Mouse (Mus musculus): ENCODE data around the gene Myo10. TPM values are rescaled to one million over a fixed set of nuclear protein-coding genes. Genes with fewer than 3 reads are reported as not detected.

Myo10 gene
- polyA plus RNA-seq, 1 experiment from 2014 or later = 42.5 TPM

DNA sequence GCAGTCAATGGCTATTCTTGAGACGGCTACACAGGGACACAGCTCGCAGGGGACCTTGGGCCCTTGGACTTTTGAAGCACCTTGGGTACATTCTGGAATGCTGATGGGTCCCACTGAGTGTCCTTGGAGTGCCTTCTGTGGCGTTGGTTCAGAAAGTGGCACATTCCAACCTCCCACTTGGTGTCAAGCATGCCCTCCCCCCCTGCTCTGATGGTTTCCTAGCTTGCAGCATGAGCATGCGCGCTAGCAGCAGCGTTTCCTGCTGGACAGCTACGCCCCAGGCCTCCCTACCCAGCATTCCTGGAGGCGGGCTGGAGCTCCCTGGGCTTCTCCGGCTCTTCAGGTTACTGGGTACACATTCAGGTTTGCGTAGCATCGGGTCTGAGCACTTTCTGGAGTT lies 228.2 kb downstream of the Myo10 start:
- Histone ChIP-seq H3K9ac (replicated peaks) (no peak overlapping the region), H3K36me3 (no peaks in the 10 kb centered on the region), H3K9me3 (no peaks in the 10 kb centered on the region), H3K27ac (no peak overlapping the region), H3K4me2 (no peak overlapping the region), H3K4me1 (replicated peaks) (peaks cover 14% of the 10 kb centered on the region), H3K4me3 (replicated peaks) (no peak overlapping the region), H3K27me3 (no peaks in the 10 kb centered on the region)
- 71% methylated on average over 11 of the region's 11 CpGs for whole genome bisulfite sequencing
- ATAC-seq (ENCODE audit: insufficient number of reproducible peaks, insufficient read depth, low FRiP score, low TSS enrichment, low read depth) = no peak

DNA sequence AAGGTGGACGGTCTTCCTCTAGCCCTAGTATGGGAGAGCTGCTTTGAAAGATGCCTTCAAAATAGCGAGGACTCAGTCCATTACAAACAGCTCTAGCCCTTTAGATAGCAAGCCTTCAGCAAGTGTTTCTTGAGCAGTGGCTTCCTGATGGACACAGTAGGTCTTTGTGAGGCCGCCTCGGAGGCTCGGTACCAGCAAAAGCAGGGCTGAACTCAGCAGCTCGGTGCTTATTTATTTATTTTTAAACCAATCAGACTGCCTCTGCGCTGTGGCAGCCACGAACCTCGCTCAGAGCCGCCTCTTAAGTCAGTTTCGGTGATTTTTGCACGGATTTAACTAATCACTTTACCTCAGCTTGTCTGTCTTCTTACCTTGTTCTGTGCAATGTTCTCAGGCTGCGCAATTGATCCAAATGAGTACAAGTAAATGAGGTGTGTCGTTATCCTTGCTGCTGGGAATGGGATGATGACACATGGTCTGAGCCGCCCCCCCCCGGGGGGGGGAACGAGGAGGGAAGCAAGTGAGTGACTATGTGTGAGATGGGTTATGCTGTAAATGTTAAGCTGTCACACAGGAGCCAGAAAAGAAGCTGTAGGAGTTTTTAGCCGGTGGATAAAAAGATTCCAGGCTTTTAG lies 232.1 kb downstream of the Myo10 start:
- Histone ChIP-seq H3K9me3 (no peaks in the 10 kb centered on the region), H3K4me3 (replicated peaks) (no peak overlapping the region), H3K27ac (no peak overlapping the region), H3K4me1 (replicated peaks) (peaks cover 19% of the 10 kb centered on the region), H3K4me2 (no peak overlapping the region), H3K36me3 (no peaks in the 10 kb centered on the region), H3K9ac (replicated peaks) (no peak overlapping the region), H3K27me3 (no peaks in the 10 kb centered on the region)
- 65% methylated on average over 18 of the region's 18 CpGs for WGBS
- ATAC-seq (ENCODE audit: insufficient number of reproducible peaks, insufficient read depth, low FRiP score, low TSS enrichment, low read depth) = no peak

DNA sequence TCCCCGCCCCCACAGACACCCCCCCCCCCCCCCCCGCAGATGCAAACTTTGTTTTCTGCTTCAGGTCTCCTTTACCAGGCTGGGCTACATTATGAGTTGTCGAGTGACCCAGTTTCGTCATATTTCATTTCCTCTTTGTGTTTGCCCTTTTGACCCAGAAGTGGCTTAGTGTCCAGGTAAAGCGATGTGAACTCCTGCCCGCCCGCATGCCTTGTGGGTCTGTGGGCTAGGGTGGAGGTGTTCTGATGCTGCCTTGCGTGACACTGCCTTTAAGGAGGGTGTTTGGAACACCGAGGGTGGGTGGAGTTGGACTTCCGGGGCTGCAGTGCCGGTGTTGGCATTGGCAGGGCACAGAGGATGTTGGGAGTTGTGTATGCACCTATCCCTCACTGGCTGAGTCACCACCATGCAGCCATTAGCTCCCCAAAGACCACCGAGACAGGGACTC lies 236.3 kb downstream of the Myo10 start:
- Histone ChIP-seq H3K4me3 (replicated peaks) (no peak overlapping the region), H3K4me2 (no peak overlapping the region), H3K9me3 (no peaks in the 10 kb centered on the region), H3K4me1 (replicated peaks) (peaks cover 19% of the 10 kb centered on the region), H3K9ac (replicated peaks) (no peak overlapping the region), H3K27ac (no peak overlapping the region), H3K36me3 (no peaks in the 10 kb centered on the region), H3K27me3 (no peaks in the 10 kb centered on the region)
- WGBS = 62% methylated on average over 10 of the region's 12 CpGs
- ATAC-seq (ENCODE audit: insufficient number of reproducible peaks, insufficient read depth, low FRiP score, low TSS enrichment, low read depth) = no peak

DNA sequence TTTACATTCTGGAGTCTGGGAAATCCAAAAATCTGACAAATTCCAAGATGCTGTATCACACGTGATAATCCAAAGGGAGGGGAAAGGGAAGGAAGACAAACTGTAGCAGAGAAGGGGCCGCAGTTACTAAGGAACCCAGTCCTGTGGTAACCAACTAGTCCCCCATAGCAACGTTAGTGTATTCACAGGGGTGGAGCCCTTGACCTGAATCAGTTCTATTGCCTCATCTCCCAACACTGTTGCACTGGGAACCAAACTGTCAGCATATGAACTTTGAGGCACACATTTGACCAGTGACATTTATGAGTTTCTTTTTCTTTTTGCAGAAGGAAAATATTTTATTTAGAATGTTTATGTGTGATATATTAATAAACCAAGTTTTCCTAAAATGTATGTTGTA lies 237.1 kb downstream of the Myo10 start:
- no peak overlapping the region for H3K4me3 ChIP-seq (replicated peaks)
- no peak overlapping the region for H3K27ac ChIP-seq
- peaks cover 13% of the 10 kb centered on the region for H3K4me1 ChIP-seq (replicated peaks)
- H3K36me3 ChIP-seq = no peaks in the 10 kb centered on the region
- no peaks in the 10 kb centered on the region for H3K27me3 ChIP-seq
- H3K9me3 ChIP-seq = no peaks in the 10 kb centered on the region
- H3K4me2 ChIP-seq = no peak overlapping the region
- no peak overlapping the region for H3K9ac ChIP-seq (replicated peaks)
- 66% methylated on average over 3 of the region's 3 CpGs for WGBS
- ATAC-seq (ENCODE audit: insufficient number of reproducible peaks, insufficient read depth, low FRiP score, low TSS enrichment, low read depth) = no peak

DNA sequence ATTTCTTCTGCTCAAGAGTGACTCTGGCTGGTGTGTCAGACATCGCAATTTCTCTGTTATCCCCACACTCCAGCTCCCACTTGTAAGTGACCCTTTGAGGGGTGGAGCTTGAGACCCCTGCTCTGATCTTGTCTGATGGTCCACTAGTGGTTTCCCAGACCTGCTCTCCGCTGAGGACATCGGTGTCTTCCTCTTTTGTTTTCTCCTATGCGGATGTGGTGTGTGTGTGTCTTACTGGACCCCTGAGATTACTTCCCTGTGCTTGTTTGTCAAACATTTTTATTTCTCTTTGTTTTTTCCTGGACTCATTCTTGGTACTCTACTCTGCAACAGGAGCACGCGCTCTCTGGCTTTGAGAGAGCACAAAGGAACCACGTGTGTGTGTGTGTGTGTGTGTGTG lies 239.6 kb downstream of the Myo10 start:
- ATAC-seq (ENCODE audit: insufficient number of reproducible peaks, insufficient read depth, low FRiP score, low TSS enrichment, low read depth) = no peak
- Histone ChIP-seq H3K27ac (no peak overlapping the region), H3K9ac (replicated peaks) (no peak overlapping the region), H3K4me2 (no peak overlapping the region), H3K27me3 (no peaks in the 10 kb centered on the region), H3K4me1 (replicated peaks) (0 out of 2 replicates have a peak, but pooled peaks cover 5% of the 10 kb centered on the region), H3K9me3 (no peaks in the 10 kb centered on the region), H3K36me3 (no peaks in the 10 kb centered on the region), H3K4me3 (replicated peaks) (no peak overlapping the region)
- 84% methylated on average over 7 of the region's 7 CpGs for WGBS

Other genes starting within 250 kb of the Myo10 start
- 71.4 and 113 TPM in 2 replicates for gene Basp1, start 208.8 kb upstream of the Myo10 start, polyA plus RNA-seq (2016; fragmentation: Nextera tagmentation; extraction: Ambion mirVana)
- gene Retreg1, start 220.7 kb downstream of the Myo10 start, polyA plus RNA-seq (2016; fragmentation: Nextera tagmentation; extraction: Ambion mirVana) = 3.2 and 3.4 TPM in 2 replicates